Mouse (Mus musculus) lung, embryonic 14.5 days (tissue): ENCODE measurements around the gene Anks1b. TPM values are rescaled to one million over a fixed set of nuclear protein-coding genes. Genes with fewer than 3 reads are reported as not detected.
A peak's percentile ranks its signal among the peaks of the same experiment; 100 is the strongest.

Experiments used
- ATAC-seq: fragments of 200-750 bp; cut with Nextera tagmentation; 2 replicates; pipeline ENCODE4 v1.8.0; 2017; ENCODE audit warnings: mild to moderate bottlenecking, moderate TSS enrichment, moderate library complexity; ENCODE audit not compliant: insufficient read depth
- DNase-seq: peaks from one replicate; pipeline ENCODE4 v3.0.0-alpha.2; 2015
- H3K27ac ChIP-seq: fragments of 300-500 bp; sonication (generic); 2 replicates; pipeline ENCODE4 v1.5.1; 2014; ENCODE audit warnings: low read depth, mild to moderate bottlenecking, moderate library complexity
- H3K27me3 ChIP-seq: fragments of 300-500 bp; sonication (generic); 2 replicates; pipeline ENCODE4 v1.6.1; 2014; ENCODE audit warnings: low read length, control low read depth; ENCODE audit not compliant: insufficient read depth
- H3K36me3 ChIP-seq: fragments of 300-500 bp; sonication (generic); 2 replicates; pipeline ENCODE4 v1.6.1; 2014; ENCODE audit warnings: control low read depth; ENCODE audit not compliant: insufficient read depth
- H3K4me1 ChIP-seq: fragments of 300-500 bp; sonication (generic); 2 replicates; pipeline ENCODE4 v1.6.1; 2014; ENCODE audit warnings: antibody characterized with exemption, control low read depth; ENCODE audit not compliant: insufficient read depth
- H3K4me2 ChIP-seq: fragments of 300-500 bp; sonication (generic); 2 replicates; pipeline ENCODE4 v1.6.1; 2014; ENCODE audit warnings: mild to moderate bottlenecking
- H3K4me3 ChIP-seq: fragments of 300-500 bp; sonication (generic); 2 replicates; pipeline ENCODE4 v1.5.1; 2014; ENCODE audit warnings: low read depth, low read length
- H3K9ac ChIP-seq: fragments of 300-500 bp; sonication (generic); 2 replicates; pipeline ENCODE4 v1.6.1; 2014
- H3K9me3 ChIP-seq: fragments of 300-500 bp; sonication (generic); 2 replicates; pipeline ENCODE4 v1.6.1; 2016; ENCODE audit warnings: low read depth, low read length, control low read depth
- CTCF ChIP-seq: IDR thresholded peaks from 2 replicates; pipeline ENCODE4 v1.5.1; 2016; ENCODE audit warnings: antibody characterized with exemption, low read depth
- WGBS: fragments of 180-500 bp; shearing (Covaris S2); extraction: QIAGEN DNeasy Blood & Tissue Kit; methylation state at CpG from one replicate; pipeline ENCODE4 v1.1.7; 2014; 5-methylcytosine and 5-hydroxymethylcytosine counted together
- polyA plus RNA-seq: library from polyadenylated mRNA; unstranded; fragments of >200 nt; fragmentation: Nextera tagmentation; extraction: Ambion mirVana; gene quantifications from 2 replicates; pipeline ENCODE4 v1.2.1, GENCODE M21; 2014

Anks1b gene
- polyA plus RNA-seq, 1 experiment from 2014 or later = 1.2 TPM

DNA sequence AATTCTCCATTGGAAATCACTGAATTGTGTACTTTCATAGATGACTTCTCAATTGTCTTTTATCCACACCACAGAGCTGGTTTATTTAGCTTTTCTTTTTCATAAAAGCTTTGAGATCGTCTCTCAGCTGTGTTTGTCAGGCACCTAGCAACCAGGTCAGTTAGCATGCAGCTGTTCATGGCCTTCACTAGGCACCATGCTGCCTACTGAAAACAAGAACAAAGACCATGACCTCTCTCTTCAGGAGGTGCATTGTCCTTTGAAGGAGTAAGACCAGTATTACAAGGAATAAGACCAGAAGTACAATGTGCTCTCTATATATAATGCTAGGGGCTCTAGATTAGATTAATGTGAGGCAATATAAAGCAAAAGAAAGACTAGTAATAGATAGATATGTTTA lies 594.2 kb downstream of the Anks1b start:
- DNase-seq (no peak), ATAC-seq (no peak)
- Histone ChIP-seq H3K27me3 (no peaks in the 10 kb centered on the region), H3K36me3 (no peaks in the 10 kb centered on the region), H3K27ac (no peak overlapping the region), H3K4me1 (no peaks in the 10 kb centered on the region), H3K4me2 (no peak overlapping the region), H3K9me3 (no peaks in the 10 kb centered on the region), H3K9ac (no peak overlapping the region), H3K4me3 (no peak overlapping the region)
- WGBS = 57% methylated on average over 1 of the region's 1 CpGs
- TF ChIP-seq CTCF = no peak

DNA sequence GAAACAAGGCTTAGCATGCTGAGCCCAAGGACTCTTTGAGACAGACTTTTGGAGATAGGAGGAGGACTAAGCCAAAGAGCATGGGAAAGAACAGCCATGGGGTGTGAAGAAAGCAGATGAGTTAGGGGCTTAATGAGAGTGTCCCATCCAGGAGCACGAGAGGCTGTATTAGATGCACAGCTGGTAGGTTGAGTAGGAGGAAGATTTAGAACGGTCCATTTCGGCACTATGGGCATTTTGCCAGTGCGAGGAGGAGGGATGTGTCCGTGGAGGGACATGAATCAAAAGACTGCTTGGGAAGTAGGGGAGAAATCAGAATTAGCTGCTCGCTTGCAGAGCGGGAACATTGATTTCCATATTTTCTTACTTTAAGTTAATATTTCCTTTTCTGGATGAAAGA lies 620.1 kb downstream of the Anks1b start:
- Histone ChIP-seq H3K9ac (no peak overlapping the region), H3K36me3 (no peaks in the 10 kb centered on the region), H3K4me1 (no peaks in the 10 kb centered on the region), H3K27me3 (no peaks in the 10 kb centered on the region), H3K4me2 (no peak overlapping the region), H3K9me3 (no peaks in the 10 kb centered on the region), H3K27ac (no peak overlapping the region), H3K4me3 (no peak overlapping the region)
- TF ChIP-seq CTCF = no peak
- no peak for ATAC-seq
- 59% methylated on average over 7 of the region's 7 CpGs for WGBS
- peak; percentile 10 for DNase-seq

DNA sequence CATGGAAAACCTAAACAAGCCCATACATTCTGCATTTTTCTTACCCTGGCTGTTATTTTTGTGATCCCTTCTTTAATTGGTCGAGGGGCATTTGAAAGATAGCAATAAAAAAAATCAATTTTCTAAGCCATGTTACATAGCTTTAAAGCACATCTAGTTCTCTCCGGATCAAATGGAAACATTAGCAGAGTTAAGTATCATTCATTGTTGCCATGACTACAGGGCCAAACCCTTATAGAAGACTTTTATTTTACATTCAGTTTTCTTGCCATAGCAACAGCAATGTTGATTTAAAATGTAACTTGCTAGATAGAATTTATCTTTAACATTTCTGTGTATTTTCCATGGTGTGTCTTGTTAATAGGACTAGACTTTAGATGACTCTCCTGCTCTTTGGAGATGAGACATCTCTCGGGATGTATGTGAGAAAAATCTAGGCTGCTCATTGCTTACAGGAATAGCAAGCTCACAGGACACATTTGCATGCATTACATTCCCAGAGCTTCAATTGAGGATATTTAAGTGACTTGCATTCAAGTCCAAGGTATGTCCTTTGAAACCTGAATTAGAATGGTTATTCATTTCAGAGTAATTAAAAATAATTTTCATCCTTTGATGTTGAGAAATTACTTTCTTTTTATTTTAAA lies 620.8 kb downstream of the Anks1b start:
- no peak for ATAC-seq
- H3K4me1 ChIP-seq = no peaks in the 10 kb centered on the region
- no peak overlapping the region for H3K4me2 ChIP-seq
- no peaks in the 10 kb centered on the region for H3K27me3 ChIP-seq
- H3K36me3 ChIP-seq = no peaks in the 10 kb centered on the region
- no peaks in the 10 kb centered on the region for H3K9me3 ChIP-seq
- H3K4me3 ChIP-seq = no peak overlapping the region
- H3K9ac ChIP-seq = no peak overlapping the region
- WGBS = 69% methylated on average over 3 of the region's 3 CpGs
- no peak for DNase-seq
- TF ChIP-seq CTCF = no peak
- H3K27ac ChIP-seq = no peak overlapping the region

DNA sequence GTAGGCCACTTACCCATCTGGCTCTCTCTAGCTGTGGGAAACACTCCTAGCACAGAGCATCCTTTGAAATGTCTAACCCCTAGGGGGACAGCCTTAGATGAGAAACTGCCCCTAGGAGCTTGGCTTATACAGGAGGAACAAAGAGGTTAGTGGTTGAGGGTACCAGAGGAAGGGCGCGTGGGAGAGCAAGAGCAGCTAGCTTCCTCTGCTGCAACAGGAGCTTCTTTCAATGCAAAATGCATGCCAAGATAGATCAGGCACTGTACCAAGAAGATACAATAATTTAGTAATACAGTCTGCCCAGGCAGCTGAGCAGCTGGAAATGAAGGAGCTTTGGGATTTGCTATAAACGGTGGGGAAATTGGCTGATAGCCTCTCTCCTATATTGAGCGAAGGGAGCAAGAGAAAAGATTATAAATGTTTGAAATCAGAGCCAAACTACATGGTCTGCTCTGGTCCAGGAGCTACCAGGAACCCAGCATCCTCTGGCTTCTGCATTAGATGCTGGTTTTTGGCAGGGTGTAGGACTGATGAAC lies 621.7 kb downstream of the Anks1b start:
- DNase-seq = no peak
- 85% methylated on average over 4 of the region's 4 CpGs for WGBS
- H3K27ac ChIP-seq = no peak overlapping the region
- no peaks in the 10 kb centered on the region for H3K27me3 ChIP-seq
- ATAC-seq = no peak
- H3K4me3 ChIP-seq = no peak overlapping the region
- no peaks in the 10 kb centered on the region for H3K4me1 ChIP-seq
- H3K9ac ChIP-seq = no peak overlapping the region
- TF ChIP-seq CTCF = no peak
- no peak overlapping the region for H3K4me2 ChIP-seq
- no peaks in the 10 kb centered on the region for H3K36me3 ChIP-seq
- no peaks in the 10 kb centered on the region for H3K9me3 ChIP-seq

DNA sequence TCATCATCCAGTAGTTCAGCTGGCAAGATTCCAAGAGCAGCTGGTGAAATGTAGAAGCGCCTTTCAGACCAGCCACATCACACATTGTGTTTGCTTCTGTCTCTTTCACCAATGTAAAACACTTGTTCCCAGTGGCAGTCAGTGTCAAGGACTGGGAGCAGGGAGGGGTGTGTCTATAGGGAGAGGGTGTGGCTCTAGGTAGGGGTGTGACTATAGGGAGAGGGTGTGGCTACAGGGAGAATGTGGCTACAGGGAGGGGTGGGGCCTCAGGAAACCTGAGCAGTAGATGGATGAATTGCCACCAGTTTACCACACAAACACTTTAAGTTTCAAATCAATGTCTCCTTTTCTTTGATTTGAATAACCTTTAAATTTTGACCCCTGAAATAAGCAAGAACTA lies 634.3 kb downstream of the Anks1b start:
- TF ChIP-seq CTCF = no peak
- no peaks in the 10 kb centered on the region for H3K27me3 ChIP-seq
- no peak for ATAC-seq

DNA sequence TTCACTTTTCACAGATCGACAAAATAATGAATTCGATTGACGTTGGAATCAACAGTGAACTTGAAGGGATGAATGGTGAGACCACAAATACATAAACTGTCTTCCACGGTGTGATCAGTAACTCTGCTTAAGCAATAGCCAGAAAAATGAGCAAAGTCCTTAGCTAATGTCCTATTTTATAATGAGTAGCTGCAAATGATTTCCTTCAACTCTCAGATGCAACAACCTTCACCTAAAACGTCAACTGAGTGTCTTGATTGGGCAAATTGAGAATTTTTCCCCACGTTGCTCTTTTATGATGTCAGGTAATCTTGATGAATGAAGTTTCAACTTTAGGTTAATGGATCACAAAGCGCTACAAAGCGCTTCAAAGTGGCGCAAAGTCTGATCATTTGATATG lies 639.5 kb downstream of the Anks1b start:
- no peak overlapping the region for H3K4me2 ChIP-seq
- no peak for TF ChIP-seq CTCF
- no peaks in the 10 kb centered on the region for H3K36me3 ChIP-seq
- no peaks in the 10 kb centered on the region for H3K27me3 ChIP-seq
- no peak for ATAC-seq
- H3K4me1 ChIP-seq = no peaks in the 10 kb centered on the region
- no peak overlapping the region for H3K4me3 ChIP-seq
- H3K9ac ChIP-seq = no peak overlapping the region
- H3K9me3 ChIP-seq = no peaks in the 10 kb centered on the region
- no peak for DNase-seq
- 69% methylated on average over 9 of the region's 9 CpGs for WGBS
- no peak overlapping the region for H3K27ac ChIP-seq

More for the DNA sequence above, 634.3 kb downstream of the Anks1b start:
- Histone ChIP-seq H3K4me2 (no peak overlapping the region), H3K4me1 (no peaks in the 10 kb centered on the region), H3K9ac (no peak overlapping the region), H3K27ac (no peak overlapping the region), H3K4me3 (no peak overlapping the region), H3K36me3 (no peaks in the 10 kb centered on the region), H3K9me3 (no peaks in the 10 kb centered on the region)
- DNase-seq = peak; percentile 11
- WGBS = 24% methylated on average over 1 of the region's 1 CpGs

DNA sequence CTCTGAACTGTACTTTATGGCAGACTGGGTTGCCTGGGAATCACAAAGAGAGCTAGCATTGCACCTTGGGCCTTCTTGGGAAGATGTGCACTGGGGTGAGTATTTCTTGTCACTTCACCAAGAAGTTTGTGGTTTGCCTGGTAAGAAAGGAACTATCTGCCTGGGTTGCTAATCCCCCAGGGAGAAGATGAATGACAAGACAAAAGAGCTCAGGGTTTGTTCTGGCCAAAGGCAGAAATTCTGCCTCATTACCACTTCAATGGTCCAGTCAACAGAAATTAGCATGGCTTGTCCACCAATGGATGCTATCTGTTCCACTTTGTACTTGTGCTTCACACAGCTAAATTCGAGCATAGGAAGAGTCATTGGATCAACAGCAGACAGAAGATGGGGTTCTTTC lies 658.5 kb downstream of the Anks1b start:
- no peak for DNase-seq
- ATAC-seq = no peak
- WGBS = 64% methylated on average over 1 of the region's 1 CpGs
- Histone ChIP-seq H3K4me1 (no peaks in the 10 kb centered on the region), H3K4me2 (no peak overlapping the region), H3K27ac (no peak overlapping the region), H3K36me3 (no peaks in the 10 kb centered on the region), H3K9ac (no peak overlapping the region), H3K27me3 (no peaks in the 10 kb centered on the region), H3K9me3 (no peaks in the 10 kb centered on the region), H3K4me3 (no peak overlapping the region)
- no peak for TF ChIP-seq CTCF
